Mouse (Mus musculus) neural tube, embryonic 13.5 days (tissue): Measurements from ENCODE around the gene Bahcc1. TPM values are rescaled to one million over a fixed set of nuclear protein-coding genes. Genes with fewer than 3 reads are reported as not detected.

Experiments used
- ATAC-seq: fragments of 200-750 bp; cut with Nextera tagmentation; 2 replicates; pipeline ENCODE4 v1.8.0; 2017; ENCODE audit warnings: low read depth, mild to moderate bottlenecking, moderate TSS enrichment, moderate library complexity
- H3K27ac ChIP-seq: fragments of 300-500 bp; sonication (generic); replicated peaks from 2 replicates; pipeline ENCODE4 v1.5.1; 2015; ENCODE audit warnings: moderate library complexity, mild to moderate bottlenecking, inconsistent platforms
- H3K27me3 ChIP-seq: fragments of 300-500 bp; sonication (generic); 2 replicates; pipeline ENCODE4 v1.6.1; 2015; ENCODE audit warnings: mild to moderate bottlenecking, inconsistent platforms
- H3K36me3 ChIP-seq: fragments of 300-500 bp; sonication (generic); 2 replicates; pipeline ENCODE4 v1.6.1; 2015; ENCODE audit warnings: mild to moderate bottlenecking, inconsistent platforms
- H3K4me1 ChIP-seq: fragments of 300-500 bp; sonication (generic); replicated peaks from 2 replicates; pipeline ENCODE4 v1.6.1; 2015; ENCODE audit warnings: inconsistent platforms
- H3K4me2 ChIP-seq: fragments of 300-500 bp; sonication (generic); 2 replicates; pipeline ENCODE4 v1.6.1; 2015; ENCODE audit warnings: inconsistent platforms, mild to moderate bottlenecking, moderate library complexity
- H3K4me3 ChIP-seq: fragments of 300-500 bp; sonication (generic); 2 replicates; pipeline ENCODE4 v1.5.1; 2015; ENCODE audit warnings: mild to moderate bottlenecking, inconsistent platforms
- H3K9ac ChIP-seq: fragments of 300-500 bp; sonication (generic); 2 replicates; pipeline ENCODE4 v1.6.1; 2015; ENCODE audit warnings: moderate library complexity, mild to moderate bottlenecking, inconsistent platforms
- H3K9me3 ChIP-seq: fragments of 300-500 bp; sonication (generic); 2 replicates; pipeline ENCODE4 v1.6.1; 2016; ENCODE audit warnings: inconsistent platforms
- WGBS: fragments of 180-500 bp; shearing (Covaris S2); methylation state at CpG from one replicate; pipeline ENCODE4 v1.1.7; 2015; 5-methylcytosine and 5-hydroxymethylcytosine counted together
- polyA plus RNA-seq: library from polyadenylated mRNA; unstranded; fragments of >200 nt; fragmentation: Nextera tagmentation; extraction: Ambion mirVana; gene quantifications from 2 replicates; pipeline ENCODE4 v1.2.1, GENCODE M21; 2015

Bahcc1 gene
- polyA plus RNA-seq, 1 experiment from 2014 or later = 15.3 TPM

DNA sequence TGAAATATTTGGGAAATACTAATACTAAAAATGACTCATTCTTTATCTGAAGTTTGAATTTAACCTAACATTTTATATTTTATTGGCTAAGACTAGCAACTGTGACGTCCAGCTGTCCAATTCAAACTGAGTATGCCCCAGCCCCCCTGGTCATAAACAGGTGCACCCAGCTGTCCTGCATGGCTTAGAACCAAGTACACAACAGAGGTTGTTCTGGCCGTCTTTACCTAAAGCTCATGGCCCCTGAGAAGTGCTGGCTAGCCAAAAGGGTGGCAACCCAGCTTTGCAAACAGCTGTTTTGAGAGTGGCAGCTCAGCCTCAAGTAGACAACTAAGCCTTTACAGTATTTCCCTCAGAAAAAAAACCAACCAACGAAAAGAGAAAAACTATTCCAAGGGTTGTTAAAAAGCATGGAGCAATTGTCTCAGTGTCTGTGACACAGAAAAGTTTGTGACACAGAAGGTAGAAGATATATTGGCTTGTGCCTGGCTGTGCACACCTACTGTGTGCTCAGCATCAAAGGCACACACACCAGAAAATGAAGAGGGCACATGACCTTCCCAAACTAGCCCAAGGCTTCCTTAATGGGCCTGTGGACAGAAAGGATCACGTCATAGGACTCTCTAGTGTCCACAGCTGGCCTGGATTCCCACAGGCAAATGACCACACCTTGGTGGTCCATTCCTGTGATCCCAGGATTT lies 65.8 kb downstream of the Bahcc1 start:
- H3K36me3 ChIP-seq = no peaks in the 10 kb centered on the region
- ATAC-seq = no peak
- no peaks in the 10 kb centered on the region for H3K9me3 ChIP-seq
- no peak overlapping the region for H3K4me2 ChIP-seq
- H3K4me3 ChIP-seq = no peak overlapping the region
- H3K27me3 ChIP-seq = peaks cover 20% of the 10 kb centered on the region
- no peak overlapping the region for H3K27ac ChIP-seq
- peaks cover 59% of the 10 kb centered on the region for H3K4me1 ChIP-seq
- H3K9ac ChIP-seq = no peak overlapping the region
- 77% methylated on average over 4 of the region's 4 CpGs for WGBS

DNA sequence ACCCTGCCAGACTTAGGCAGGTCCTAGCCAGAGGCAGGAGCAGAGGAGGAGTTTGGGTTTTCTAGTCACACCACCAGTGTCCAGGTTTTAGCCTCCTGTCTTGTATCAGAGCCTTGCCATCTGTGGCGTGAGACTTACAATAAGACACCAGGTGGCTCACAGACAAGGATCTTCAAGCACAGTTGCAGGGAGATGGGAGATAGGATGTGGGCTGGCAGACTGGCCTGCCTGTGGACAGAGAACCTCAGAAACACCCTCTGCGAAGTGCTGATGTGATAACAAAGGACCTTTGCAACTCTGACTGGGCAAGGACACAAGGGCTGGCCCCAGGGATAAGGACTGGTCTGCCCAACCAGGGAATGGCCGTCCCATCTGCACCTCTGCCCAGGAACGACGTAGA lies 66.7 kb downstream of the Bahcc1 start:
- no peak for ATAC-seq
- H3K4me3 ChIP-seq = no peak overlapping the region
- H3K27ac ChIP-seq = no peak overlapping the region
- H3K9me3 ChIP-seq = no peaks in the 10 kb centered on the region
- no peak overlapping the region for H3K9ac ChIP-seq
- no peak overlapping the region for H3K4me2 ChIP-seq
- H3K36me3 ChIP-seq = no peaks in the 10 kb centered on the region
- peaks cover 59% of the 10 kb centered on the region for H3K4me1 ChIP-seq
- 66% methylated on average over 5 of the region's 5 CpGs for WGBS
- peaks cover 24% of the 10 kb centered on the region for H3K27me3 ChIP-seq

DNA sequence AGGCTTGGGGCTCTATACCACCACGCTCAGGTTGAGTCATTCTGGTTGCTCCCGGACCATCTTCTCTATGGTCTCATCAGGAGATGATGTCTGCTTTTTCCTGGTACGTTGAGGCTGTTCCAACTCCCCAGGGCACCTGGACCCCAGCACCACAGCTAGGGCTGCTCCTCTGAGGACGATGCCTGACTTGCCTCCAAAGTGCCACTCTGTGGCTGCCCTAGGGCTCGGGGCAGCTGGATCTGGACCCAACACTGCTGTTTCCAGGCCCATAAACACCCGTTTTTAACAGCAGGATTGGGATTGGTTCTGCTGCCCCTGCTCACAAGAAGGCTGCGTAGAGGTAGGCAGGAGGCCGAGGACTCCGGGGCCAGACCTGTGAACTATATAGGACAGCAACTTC lies 70.4 kb downstream of the Bahcc1 start:
- peaks cover 29% of the 10 kb centered on the region for H3K27me3 ChIP-seq
- H3K4me3 ChIP-seq = no peak overlapping the region
- H3K4me1 ChIP-seq = peaks cover 59% of the 10 kb centered on the region
- H3K9ac ChIP-seq = no peak overlapping the region
- no peaks in the 10 kb centered on the region for H3K9me3 ChIP-seq
- H3K27ac ChIP-seq = no peak overlapping the region
- H3K36me3 ChIP-seq = no peaks in the 10 kb centered on the region
- H3K4me2 ChIP-seq = no peak overlapping the region
- ATAC-seq = no peak
- 74% methylated on average over 9 of the region's 9 CpGs for WGBS

DNA sequence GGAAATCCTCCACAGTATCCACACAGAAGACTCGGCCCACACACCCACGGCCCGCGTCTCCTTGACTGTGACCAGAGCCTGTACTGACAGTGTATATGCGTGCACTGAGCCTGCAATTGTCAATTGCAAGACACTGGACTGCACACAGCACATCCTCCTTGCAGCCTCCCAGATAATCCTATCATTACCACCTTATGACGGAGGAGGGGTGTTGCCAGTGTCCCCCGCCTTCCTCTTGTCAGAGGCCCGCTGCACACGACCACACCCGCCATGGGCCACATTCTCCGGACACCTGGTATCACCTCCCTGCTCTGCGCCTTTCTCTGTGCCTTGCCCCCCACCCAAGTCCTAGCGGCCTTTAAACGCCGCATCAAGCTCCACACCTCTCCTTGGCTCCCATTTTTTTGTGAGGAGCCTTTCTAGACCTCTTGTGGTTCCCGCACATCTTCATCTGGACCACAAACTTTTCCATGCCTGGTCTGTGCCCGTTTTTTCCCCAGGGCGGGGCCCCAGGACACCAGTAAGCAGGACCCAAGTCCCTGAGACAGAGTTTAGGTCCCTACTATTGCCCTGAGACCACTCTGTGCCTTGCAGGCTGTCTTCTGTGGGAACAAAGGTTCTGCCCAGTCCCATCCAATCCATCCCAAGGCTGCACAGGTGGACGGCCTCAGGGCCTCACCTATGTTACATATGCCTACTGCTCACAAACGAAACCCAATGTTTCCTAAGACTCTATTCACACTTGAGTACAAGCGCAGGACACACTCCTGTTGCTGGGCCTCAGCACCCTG lies 71.0 kb downstream of the Bahcc1 start:
- H3K4me3 ChIP-seq = no peak overlapping the region
- no peaks in the 10 kb centered on the region for H3K36me3 ChIP-seq
- no peaks in the 10 kb centered on the region for H3K9me3 ChIP-seq
- H3K9ac ChIP-seq = no peak overlapping the region
- H3K27ac ChIP-seq = peak overlapping the region; percentile 94; the same call in 1 of the 2 replicates
- H3K4me1 ChIP-seq = peaks cover 62% of the 10 kb centered on the region
- no peak for ATAC-seq
- WGBS = 91% methylated on average over 21 of the region's 21 CpGs
- no peak overlapping the region for H3K4me2 ChIP-seq
- peaks cover 29% of the 10 kb centered on the region for H3K27me3 ChIP-seq

DNA sequence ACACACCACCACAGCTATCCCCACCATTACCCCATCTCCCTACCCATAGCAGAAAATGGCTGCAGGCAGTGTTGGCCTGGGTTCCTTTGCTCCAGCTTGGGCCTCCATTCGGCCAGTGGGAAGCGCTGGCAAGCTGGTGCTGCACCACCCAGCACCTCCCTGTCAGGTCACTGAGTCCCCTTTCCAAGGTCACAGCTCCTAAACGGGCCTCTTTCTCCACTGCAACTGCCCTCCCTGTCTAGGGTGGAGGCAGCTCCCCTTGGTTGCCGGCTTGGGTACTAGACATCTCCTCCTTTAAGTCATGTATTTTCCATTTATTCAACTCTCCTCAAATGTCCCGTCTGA lies 71.6 kb downstream of the Bahcc1 start:
- no peaks in the 10 kb centered on the region for H3K9me3 ChIP-seq
- 22% methylated on average over 5 of the region's 5 CpGs for WGBS
- H3K27me3 ChIP-seq = peaks cover 23% of the 10 kb centered on the region
- H3K9ac ChIP-seq = peak overlapping the region; percentile 79; the same call in 1 of the 2 replicates
- H3K27ac ChIP-seq = peak overlapping the region; percentile 94
- 0 out of 2 replicates have a peak, but pooled peaks have one; percentile 1 for ATAC-seq
- peak overlapping the region; percentile 72 for H3K4me2 ChIP-seq
- H3K4me1 ChIP-seq = peaks cover 65% of the 10 kb centered on the region
- peak overlapping the region; percentile 48; the same call in 1 of the 2 replicates for H3K4me3 ChIP-seq
- H3K36me3 ChIP-seq = no peaks in the 10 kb centered on the region

DNA sequence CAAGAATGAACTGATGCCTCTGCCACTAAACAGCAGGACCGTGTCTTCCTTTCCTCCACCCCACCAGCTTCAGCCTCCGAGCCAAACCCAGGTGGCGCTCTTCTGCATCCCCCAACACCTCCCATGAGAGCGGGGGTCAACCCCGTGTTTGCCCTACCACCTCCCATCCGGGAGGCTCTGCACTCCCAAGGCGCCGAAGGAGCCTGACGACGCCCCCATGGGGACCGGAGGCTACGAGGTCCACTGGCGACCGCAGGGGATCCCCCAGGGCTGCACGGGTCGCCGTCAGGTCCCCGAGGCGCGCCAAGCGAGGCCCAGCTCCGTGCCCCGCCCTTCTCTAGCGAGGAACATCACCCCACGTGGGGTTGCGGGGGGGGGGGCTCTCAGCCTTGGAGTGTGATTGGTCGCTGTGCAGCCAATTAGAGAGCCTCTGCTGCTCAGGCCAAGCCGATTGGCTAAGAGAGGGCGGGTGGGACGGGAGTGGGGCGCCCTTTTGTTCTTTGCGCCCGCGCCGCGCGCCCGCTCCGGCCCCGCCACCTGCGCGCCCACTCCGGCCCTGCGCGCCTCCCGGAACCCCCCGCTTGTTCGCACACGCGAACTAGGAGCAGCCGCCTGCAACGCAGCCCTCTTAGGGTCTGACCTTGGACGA lies 72.3 kb downstream of the Bahcc1 start:
- Histone ChIP-seq H3K36me3 (no peaks in the 10 kb centered on the region), H3K4me2 (peak overlapping the region; percentile 72), H3K4me3 (peak overlapping the region; percentile 48), H3K9ac (peak overlapping the region; percentile 79), H3K4me1 (peaks cover 62% of the 10 kb centered on the region), H3K27ac (peak overlapping the region; percentile 94), H3K27me3 (peaks cover 22% of the 10 kb centered on the region), H3K9me3 (no peaks in the 10 kb centered on the region)
- 4% methylated on average over 42 of the region's 53 CpGs for WGBS
- peak; percentile 93 for ATAC-seq

DNA sequence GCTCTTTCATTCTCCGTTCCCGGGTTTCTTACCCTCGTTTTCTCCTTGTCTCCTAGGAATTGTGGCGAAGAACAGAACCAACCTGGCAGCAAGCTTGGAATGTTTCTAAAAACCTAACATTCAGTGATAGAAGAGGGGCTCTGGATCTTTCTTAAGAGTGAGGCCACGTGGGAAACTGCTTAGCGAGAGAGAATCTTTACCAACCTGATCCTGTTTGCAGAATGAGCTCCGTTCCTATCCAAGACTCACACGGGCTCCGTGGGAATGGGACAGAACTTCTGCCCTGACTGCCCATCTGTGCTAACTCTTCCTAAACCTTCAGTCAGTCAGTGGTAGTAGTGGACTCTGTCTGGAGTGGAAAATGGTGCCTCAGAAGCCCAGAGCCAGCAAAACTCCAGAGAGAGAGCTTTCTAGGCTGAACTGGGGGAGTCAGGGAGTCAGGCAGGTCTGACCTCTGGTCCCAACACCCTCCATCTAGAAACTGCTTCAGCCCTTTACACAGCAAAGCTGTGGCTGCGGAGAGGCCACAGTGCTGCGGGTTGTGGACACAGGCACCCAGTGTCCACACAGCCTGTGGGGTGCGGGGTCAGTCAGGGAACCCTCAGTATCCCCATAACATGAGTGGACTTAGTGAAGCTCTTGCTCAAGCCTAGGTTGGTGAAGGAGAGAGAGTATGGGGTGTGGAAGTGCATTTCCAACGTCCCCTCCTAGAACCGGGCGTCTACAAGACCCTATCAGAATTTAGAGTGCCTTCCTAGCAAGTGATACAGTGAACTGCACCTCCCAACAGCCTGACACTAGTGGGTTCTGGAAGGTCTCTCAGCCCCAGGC lies 73.0 kb downstream of the Bahcc1 start:
- WGBS = 25% methylated on average over 15 of the region's 15 CpGs
- H3K4me2 ChIP-seq = peak overlapping the region; percentile 72
- 0 out of 2 replicates have a peak, but pooled peaks have one; percentile 5 for ATAC-seq
- peaks cover 22% of the 10 kb centered on the region for H3K27me3 ChIP-seq
- H3K4me3 ChIP-seq = peak overlapping the region; percentile 48
- H3K9ac ChIP-seq = peak overlapping the region; percentile 77
- H3K36me3 ChIP-seq = no peaks in the 10 kb centered on the region
- H3K4me1 ChIP-seq = peaks cover 68% of the 10 kb centered on the region
- peak overlapping the region; percentile 94 for H3K27ac ChIP-seq
- H3K9me3 ChIP-seq = no peaks in the 10 kb centered on the region

DNA sequence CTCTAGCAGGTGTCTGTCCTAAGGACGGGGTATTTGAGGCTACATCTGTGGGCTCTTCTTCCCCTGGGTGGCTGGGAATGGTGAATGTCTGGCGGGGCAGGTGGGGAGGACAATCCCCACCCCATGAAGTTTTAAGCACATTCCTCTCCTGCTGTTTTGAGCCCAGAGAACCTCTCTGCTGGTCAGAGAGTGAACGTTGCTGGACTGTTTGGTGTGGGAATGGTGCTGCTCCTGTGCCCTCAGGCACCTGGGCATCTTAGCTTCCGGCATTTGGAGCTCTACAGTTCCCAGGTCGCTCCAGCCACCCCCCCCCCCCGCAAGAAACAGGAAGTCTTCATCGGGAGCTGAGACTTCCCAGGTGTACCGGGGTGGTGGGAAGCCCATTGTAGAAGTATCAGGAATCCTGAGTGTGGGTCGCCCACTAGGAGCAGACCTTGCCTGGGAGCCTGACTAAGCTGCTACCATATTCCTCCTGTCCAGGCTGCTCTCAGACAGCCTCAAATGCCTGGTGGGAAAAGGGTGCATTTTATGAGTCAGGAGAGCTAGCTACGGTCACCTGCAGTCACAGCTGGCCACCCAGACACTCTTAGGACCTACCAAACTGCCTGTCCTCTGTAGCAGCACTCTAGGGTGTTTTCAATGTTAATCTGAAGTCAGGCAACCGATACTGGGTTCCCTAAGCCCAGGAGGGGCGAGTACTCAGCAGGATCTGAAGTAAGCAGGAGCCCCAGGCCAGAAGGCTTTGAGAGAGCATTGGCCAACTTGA lies 73.8 kb downstream of the Bahcc1 start:
- peaks cover 19% of the 10 kb centered on the region for H3K27me3 ChIP-seq
- H3K9ac ChIP-seq = peak overlapping the region; percentile 77
- H3K27ac ChIP-seq = peak overlapping the region; percentile 94; the same call in 1 of the 2 replicates
- peak overlapping the region; percentile 72 for H3K4me2 ChIP-seq
- 46% methylated on average over 12 of the region's 12 CpGs for WGBS
- ATAC-seq = no peak
- H3K4me3 ChIP-seq = peak overlapping the region; percentile 48; the same call in 1 of the 2 replicates
- H3K36me3 ChIP-seq = no peaks in the 10 kb centered on the region
- H3K4me1 ChIP-seq = peaks cover 73% of the 10 kb centered on the region
- H3K9me3 ChIP-seq = no peaks in the 10 kb centered on the region

DNA sequence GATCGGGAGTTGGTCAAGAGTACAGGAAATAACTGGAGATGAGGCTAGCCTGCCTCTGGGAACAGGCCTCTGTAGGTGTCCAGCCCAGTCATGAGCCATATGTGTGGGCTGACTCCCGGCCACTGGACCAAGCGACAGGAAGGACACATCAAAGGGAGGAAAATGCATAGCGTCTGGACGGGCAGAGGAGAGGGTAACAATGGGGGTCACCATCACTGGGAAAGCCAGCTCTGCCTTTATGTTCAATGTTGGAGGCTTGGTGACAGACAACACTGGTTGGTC lies 74.3 kb downstream of the Bahcc1 start:
- 12% methylated on average over 5 of the region's 5 CpGs for WGBS
- Histone ChIP-seq H3K4me1 (peaks cover 73% of the 10 kb centered on the region), H3K9me3 (no peaks in the 10 kb centered on the region), H3K27me3 (peaks cover 14% of the 10 kb centered on the region; the same call in 1 of the 2 replicates), H3K9ac (no peak overlapping the region; the same call in 1 of the 2 replicates), H3K4me3 (no peak overlapping the region), H3K36me3 (no peaks in the 10 kb centered on the region), H3K27ac (peak overlapping the region; percentile 61), H3K4me2 (no peak overlapping the region; the same call in 1 of the 2 replicates)
- no peak for ATAC-seq

DNA sequence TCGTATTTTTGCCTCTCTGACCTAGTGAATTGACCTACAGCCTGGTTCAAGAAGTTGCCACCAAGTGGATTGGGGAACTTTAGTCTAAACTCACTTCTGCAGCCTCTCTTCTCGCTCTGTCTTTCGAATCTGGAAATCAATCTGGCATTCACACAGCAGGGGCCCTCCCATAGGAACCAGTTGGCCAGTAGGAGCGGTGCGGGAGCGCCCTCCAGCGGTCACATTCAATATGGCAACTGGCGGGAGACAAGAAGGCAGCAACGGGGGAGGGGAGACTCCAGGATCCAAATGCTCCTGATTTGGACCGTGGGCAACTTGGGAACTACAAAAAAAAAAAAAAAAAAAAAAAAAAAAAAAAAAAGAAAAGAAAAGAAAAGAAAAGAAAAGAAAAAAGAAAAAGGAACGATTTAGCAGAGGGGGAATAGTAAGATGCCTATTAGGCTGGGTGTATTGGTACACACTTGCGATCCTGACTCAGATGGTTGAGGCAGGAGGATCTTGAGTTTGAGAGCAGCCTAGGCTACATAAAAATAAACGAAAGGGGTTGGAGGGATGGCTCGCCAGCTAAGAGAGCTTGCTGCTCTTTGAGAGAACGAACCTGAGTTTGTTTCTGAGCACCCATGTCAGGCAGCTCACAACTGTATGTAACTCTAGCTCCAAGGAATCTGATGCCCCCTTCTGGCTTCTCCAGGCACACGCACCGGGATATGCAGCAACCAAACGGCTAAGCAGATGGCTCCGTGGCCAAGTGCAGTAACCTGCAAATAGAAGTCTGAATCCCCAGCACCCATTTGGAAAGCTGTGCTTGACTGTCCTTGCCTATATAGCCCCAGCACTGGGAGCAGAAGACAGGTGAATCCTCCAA lies 75.1 kb downstream of the Bahcc1 start:
- no peak for ATAC-seq
- Histone ChIP-seq H3K27me3 (peaks cover 11% of the 10 kb centered on the region; the same call in 1 of the 2 replicates), H3K27ac (peak overlapping the region; percentile 61), H3K4me3 (no peak overlapping the region), H3K9me3 (no peaks in the 10 kb centered on the region), H3K9ac (no peak overlapping the region; the same call in 1 of the 2 replicates), H3K4me2 (no peak overlapping the region; the same call in 1 of the 2 replicates), H3K4me1 (peaks cover 67% of the 10 kb centered on the region), H3K36me3 (no peaks in the 10 kb centered on the region)
- WGBS = 7% methylated on average over 19 of the region's 19 CpGs
